Mouse (Mus musculus) lung, postnatal 0 days (tissue): ENCODE data around the gene Xdh. TPM values are rescaled to one million over a fixed set of nuclear protein-coding genes. Genes with fewer than 3 reads are reported as not detected.

Source experiments
- ATAC-seq: fragments of 200-750 bp; cut with Nextera tagmentation; 2 replicates; pipeline ENCODE4 v1.8.0; 2017; ENCODE audit warnings: moderate library complexity
- DNase-seq: peaks from one replicate; pipeline ENCODE4 v3.0.0-alpha.2; 2016; ENCODE audit warnings: low spot score
- H3K27ac ChIP-seq: fragments of 300-500 bp; sonication (generic); 2 replicates; pipeline ENCODE4 v1.5.1; 2014; ENCODE audit warnings: antibody characterized with exemption, mild to moderate bottlenecking, low read length, mixed read lengths
- H3K27me3 ChIP-seq: fragments of 300-500 bp; sonication (generic); replicated peaks from 2 replicates; pipeline ENCODE4 v1.6.1; 2014; ENCODE audit warnings: low read length, mixed read lengths; ENCODE audit not compliant: insufficient read depth
- H3K36me3 ChIP-seq: fragments of 300-500 bp; sonication (generic); 2 replicates; pipeline ENCODE4 v1.6.1; 2014; ENCODE audit warnings: low read length, mixed read lengths; ENCODE audit not compliant: insufficient read depth
- H3K4me1 ChIP-seq: fragments of 300-500 bp; sonication (generic); 2 replicates; pipeline ENCODE4 v1.6.1; 2014; ENCODE audit warnings: antibody characterized with exemption, low read depth, low read length, mixed read lengths; ENCODE audit not compliant: insufficient read depth
- H3K4me2 ChIP-seq: fragments of 300-500 bp; sonication (generic); replicated peaks from 2 replicates; pipeline ENCODE4 v1.6.1; 2014; ENCODE audit warnings: low read depth, mild to moderate bottlenecking, low read length, moderate library complexity, mixed read lengths
- H3K4me3 ChIP-seq: fragments of 300-500 bp; sonication (generic); 2 replicates; pipeline ENCODE4 v1.5.1; 2014; ENCODE audit warnings: low read depth, low read length
- H3K9ac ChIP-seq: fragments of 300-500 bp; sonication (generic); replicated peaks from 2 replicates; pipeline ENCODE4 v1.6.1; 2014; ENCODE audit warnings: low read depth, mild to moderate bottlenecking
- H3K9me3 ChIP-seq: fragments of 300-500 bp; sonication (generic); 2 replicates; pipeline ENCODE4 v1.6.1; 2016; ENCODE audit warnings: low read length, mixed read lengths
- CTCF ChIP-seq: IDR thresholded peaks from 2 replicates; pipeline ENCODE4 v1.5.1; 2016; ENCODE audit warnings: antibody characterized with exemption, mild to moderate bottlenecking
- EP300 ChIP-seq: IDR thresholded peaks from 2 replicates; pipeline ENCODE4 v1.6.1; 2016; ENCODE audit warnings: antibody characterized with exemption, mild to moderate bottlenecking, control low read depth
- WGBS: fragments of 180-500 bp; shearing (Covaris S2); extraction: QIAGEN DNeasy Blood & Tissue Kit; methylation state at CpG from one replicate; pipeline ENCODE4 v1.1.7; 2014; 5-methylcytosine and 5-hydroxymethylcytosine counted together
- polyA plus RNA-seq: library from polyadenylated mRNA; unstranded; fragments of >200 nt; fragmentation: Nextera tagmentation; extraction: Ambion mirVana; gene quantifications from 2 replicates; pipeline ENCODE4 v1.2.1, GENCODE M21; 2015

Gene Xdh
- polyA plus RNA-seq, 1 experiment from 2014 or later = 34.0 TPM

GRCm38 (mm10) chr17:73918944-73919381, 31.0 kb downstream of the Xdh start:
- ATAC-seq = peak; percentile 49
- H3K4me2 ChIP-seq = no peak overlapping the region
- H3K4me1 ChIP-seq = no peaks in the 10 kb centered on the region
- H3K27ac ChIP-seq = no peak overlapping the region
- 44% methylated on average over 7 of the region's 7 CpGs for WGBS
- H3K36me3 ChIP-seq = peaks cover 15% of the 10 kb centered on the region
- no peaks in the 10 kb centered on the region for H3K27me3 ChIP-seq
- no peak overlapping the region for H3K9ac ChIP-seq
- TF ChIP-seq CTCF (no peak), EP300 (no peak)
- no peak for DNase-seq
- no peak overlapping the region for H3K4me3 ChIP-seq
- H3K9me3 ChIP-seq = no peaks in the 10 kb centered on the region

- ATAC-seq = no peak
- no peak for DNase-seq
- no peak for TF ChIP-seq EP300
- no peak for TF ChIP-seq CTCF
- Histone ChIP-seq H3K4me1 (no peaks in the 10 kb centered on the region), H3K9ac (no peak overlapping the region), H3K4me3 (no peak overlapping the region), H3K4me2 (no peak overlapping the region), H3K36me3 (peaks cover 15% of the 10 kb centered on the region), H3K27ac (no peak overlapping the region), H3K27me3 (no peaks in the 10 kb centered on the region), H3K9me3 (no peaks in the 10 kb centered on the region)
- WGBS = 86% methylated on average over 3 of the region's 3 CpGs
Measured at GRCm38 (mm10) chr17:73918138-73918537, 31.9 kb downstream of the Xdh start.

- no peak overlapping the region for H3K9ac ChIP-seq
- DNase-seq = peak; percentile 17
- H3K4me3 ChIP-seq = no peak overlapping the region
- H3K27me3 ChIP-seq = no peaks in the 10 kb centered on the region
- 79% methylated on average over 5 of the region's 5 CpGs for WGBS
- TF ChIP-seq CTCF (peak; percentile 54), EP300 (no peak)
- H3K9me3 ChIP-seq = no peaks in the 10 kb centered on the region
- H3K4me2 ChIP-seq = no peak overlapping the region
- no peaks in the 10 kb centered on the region for H3K4me1 ChIP-seq
- ATAC-seq = no peak
- H3K36me3 ChIP-seq = peaks cover 11% of the 10 kb centered on the region
- H3K27ac ChIP-seq = no peak overlapping the region
Measured at GRCm38 (mm10) chr17:73917713-73918112, 32.3 kb downstream of the Xdh start.

- TF ChIP-seq CTCF (no peak), EP300 (no peak)
- 72% methylated on average over 4 of the region's 4 CpGs for WGBS
- H3K27ac ChIP-seq = no peak overlapping the region
- H3K36me3 ChIP-seq = peaks cover 5% of the 10 kb centered on the region
- DNase-seq = no peak
- ATAC-seq = no peak
- H3K4me2 ChIP-seq = no peak overlapping the region
- H3K9ac ChIP-seq = no peak overlapping the region
- no peaks in the 10 kb centered on the region for H3K4me1 ChIP-seq
- no peaks in the 10 kb centered on the region for H3K27me3 ChIP-seq
- no peak overlapping the region for H3K4me3 ChIP-seq
- H3K9me3 ChIP-seq = no peaks in the 10 kb centered on the region
Measured at GRCm38 (mm10) chr17:73914730-73915129, 35.3 kb downstream of the Xdh start.

GRCm38 (mm10) chr17:73906076-73906475, 43.9 kb downstream of the Xdh start:
- Histone ChIP-seq H3K4me1 (no peaks in the 10 kb centered on the region), H3K4me3 (no peak overlapping the region), H3K27me3 (no peaks in the 10 kb centered on the region), H3K36me3 (peaks cover 7% of the 10 kb centered on the region; the same call in 1 of the 2 replicates), H3K4me2 (no peak overlapping the region), H3K9me3 (no peaks in the 10 kb centered on the region), H3K9ac (no peak overlapping the region), H3K27ac (no peak overlapping the region)
- ATAC-seq (no peak), DNase-seq (no peak)
- TF ChIP-seq CTCF (no peak), EP300 (no peak)
- WGBS = 85% methylated on average over 8 of the region's 8 CpGs

- Histone ChIP-seq H3K9ac (no peak overlapping the region), H3K4me3 (no peak overlapping the region), H3K27ac (no peak overlapping the region), H3K4me1 (no peaks in the 10 kb centered on the region), H3K4me2 (no peak overlapping the region), H3K9me3 (no peaks in the 10 kb centered on the region), H3K27me3 (no peaks in the 10 kb centered on the region), H3K36me3 (peaks cover 9% of the 10 kb centered on the region; the same call in 1 of the 2 replicates)
- DNase-seq (no peak), ATAC-seq (no peak)
- WGBS = 64% methylated on average over 7 of the region's 7 CpGs
- TF ChIP-seq EP300 (no peak), CTCF (no peak)
Measured at GRCm38 (mm10) chr17:73905043-73905750, 44.8 kb downstream of the Xdh start.
